Mouse (Mus musculus) gastrocnemius, adult 2 months (tissue): ENCODE measurements around the gene Derl3. TPM values are rescaled to one million over a fixed set of nuclear protein-coding genes. Genes with fewer than 3 reads are reported as not detected.
"Not testable (repeated sequence)": the region's sequence is repeated elsewhere in the genome, so short reads cannot be mapped to it uniquely, and the experiment has no call there.

Experiments
- DNase-seq: peaks from one replicate; pipeline ENCODE4 v3.0.0; 2022
- H3K27ac ChIP-seq: fragments of 200-600 bp; 2 replicates; pipeline ENCODE4 v1.8.1; 2022; ENCODE audit warnings: mild to moderate bottlenecking
- H3K4me3 ChIP-seq: fragments of 200-600 bp; 2 replicates; pipeline ENCODE4 v1.8.1; 2022; ENCODE audit warnings: mild to moderate bottlenecking, moderate library complexity
- CTCF ChIP-seq: fragments of 200-600 bp; IDR thresholded peaks from 2 replicates; pipeline ENCODE4 v1.8.1; 2022; ENCODE audit warnings: antibody characterized with exemption, mild to moderate bottlenecking, moderate library complexity
- intact Hi-C: fragments of 180-260 bp; cut with DNase I; formaldehyde crosslinking; loops from one replicate; pipeline ENCODE4 v1.15.1; 2025
- total RNA-seq, 2 experiments: library from RNA; stranded (reverse); gene quantifications; 2 replicates each; pipeline ENCODE4 v1.2.3; 2021

Derl3 gene
- total RNA-seq, 2 experiments from 2014 or later = 0.45 TPM; not detected in 1

DNA sequence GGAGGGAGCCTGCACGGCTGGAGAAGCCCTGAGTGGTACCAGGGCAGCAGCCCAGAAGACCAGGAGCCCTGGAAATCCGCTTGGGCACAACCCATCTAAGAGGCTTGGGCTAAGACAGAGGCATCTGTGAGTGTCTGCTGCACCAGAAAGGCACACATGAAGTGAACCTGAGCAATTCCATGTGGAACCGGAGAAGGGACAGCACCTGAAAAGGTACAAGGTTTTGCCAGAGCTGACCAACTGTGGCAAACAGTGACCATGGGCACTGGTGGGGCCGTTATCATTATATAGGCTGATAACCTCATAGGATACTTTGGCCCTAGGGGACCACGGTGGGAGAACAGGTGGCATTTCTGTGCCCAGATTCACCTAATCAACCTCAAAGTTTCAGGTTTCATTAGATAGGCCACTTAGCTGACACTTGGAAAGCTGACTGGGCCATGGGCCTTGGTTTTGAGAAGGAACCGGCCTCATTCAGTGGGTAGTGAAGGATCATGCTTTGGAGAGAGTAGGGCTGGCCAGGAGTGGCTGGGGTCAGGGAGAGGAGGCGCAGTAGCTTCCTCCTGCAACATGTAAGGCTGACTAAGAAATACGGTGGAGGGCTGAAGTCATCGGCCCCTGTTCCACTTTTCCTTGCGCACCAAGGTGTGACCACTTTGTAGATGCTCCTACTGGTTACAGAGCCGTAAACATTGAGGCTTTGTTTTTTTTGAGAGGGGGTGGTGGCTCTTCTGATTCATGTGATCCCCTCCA lies 36.9 kb upstream of the Derl3 start:
- no peak for TF ChIP-seq CTCF
- Histone ChIP-seq H3K27ac (no peak overlapping the region), H3K4me3 (no peak overlapping the region)
- DNase-seq = no peak
- intact Hi-C loops = no loop called here

DNA sequence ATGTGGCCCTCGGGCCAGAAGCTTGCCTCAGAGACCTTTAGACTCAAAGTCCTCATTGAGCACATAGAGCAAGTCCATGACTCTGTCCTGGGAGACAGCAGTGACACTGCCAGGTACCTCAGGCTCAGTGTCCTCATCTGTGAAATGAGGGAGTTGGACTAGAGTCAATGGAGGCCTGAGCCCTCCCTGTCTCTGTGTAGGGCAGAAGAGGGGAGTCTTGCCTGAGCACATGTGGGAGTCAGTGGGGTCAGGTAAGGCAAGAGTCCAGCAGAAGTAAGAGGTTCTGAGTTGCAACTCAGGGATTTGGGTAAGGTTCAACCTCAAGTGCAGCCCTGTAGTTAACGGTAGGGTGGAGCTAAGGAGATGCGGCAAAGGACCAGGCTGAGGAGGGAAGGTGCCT lies 36.2 kb upstream of the Derl3 start:
- no peak for TF ChIP-seq CTCF
- no peak overlapping the region for H3K4me3 ChIP-seq
- no peak overlapping the region for H3K27ac ChIP-seq
- no peak for DNase-seq
- intact Hi-C loops = no loop called here

DNA sequence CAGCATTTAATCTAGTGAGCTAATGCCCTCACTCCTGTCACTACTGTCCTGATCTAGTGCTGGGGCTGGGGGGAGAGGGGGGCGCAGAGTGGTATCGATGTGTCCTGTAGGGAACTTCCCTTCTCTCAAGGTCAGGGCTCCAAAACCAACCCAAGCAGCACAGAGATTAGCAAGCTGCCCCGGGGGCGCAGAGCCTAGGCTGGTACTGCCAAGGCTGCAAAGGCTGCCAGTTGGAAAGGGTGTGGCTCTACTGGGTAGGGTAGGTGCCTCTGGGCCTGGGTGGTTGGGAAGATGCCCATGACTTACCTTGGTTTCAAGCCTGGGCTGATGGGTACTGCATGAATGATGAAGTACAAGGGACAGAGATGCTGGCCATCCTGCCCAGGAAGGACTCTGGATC lies 35.6 kb upstream of the Derl3 start:
- Histone ChIP-seq H3K27ac (no peak overlapping the region), H3K4me3 (no peak overlapping the region)
- intact Hi-C loops = no loop called here
- no peak for DNase-seq
- no peak for TF ChIP-seq CTCF

DNA sequence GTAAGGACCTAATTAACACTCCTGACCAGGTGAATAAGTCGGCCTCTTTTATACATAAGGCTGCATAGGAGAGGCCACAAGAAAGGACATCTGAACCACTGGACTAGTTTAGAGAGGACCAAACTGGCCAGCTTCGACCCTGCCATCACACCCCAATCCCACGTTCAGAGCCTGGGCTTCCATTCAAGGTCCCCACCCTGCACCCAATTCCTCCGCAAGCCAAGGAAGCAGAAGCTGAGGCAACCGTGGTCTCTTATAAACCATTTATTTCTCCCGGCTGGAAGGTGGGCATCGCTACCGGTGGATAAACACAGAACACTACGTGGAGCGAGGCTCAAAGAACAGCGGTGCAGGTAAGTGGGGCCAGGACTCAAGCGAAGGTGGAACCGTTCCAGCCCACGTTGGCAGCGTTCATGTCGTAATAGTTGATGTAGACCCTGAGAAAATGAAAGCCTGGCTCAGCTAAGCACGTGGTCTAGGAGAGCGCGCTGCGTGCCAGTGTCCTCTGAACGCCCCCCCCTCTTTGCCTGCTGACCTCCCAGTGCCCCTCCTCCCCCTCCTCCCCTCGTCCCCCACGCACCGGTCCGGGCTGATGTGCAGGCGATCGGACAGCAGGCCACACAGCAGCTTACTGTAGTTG lies 34.0 kb upstream of the Derl3 start:
- Histone ChIP-seq H3K4me3 (peak overlapping the region; percentile 73), H3K27ac (peak overlapping the region; percentile 90; the same call in 1 of the 2 replicates)
- DNase-seq = no peak
- intact Hi-C loops = no loop called here
- TF ChIP-seq CTCF = no peak

DNA sequence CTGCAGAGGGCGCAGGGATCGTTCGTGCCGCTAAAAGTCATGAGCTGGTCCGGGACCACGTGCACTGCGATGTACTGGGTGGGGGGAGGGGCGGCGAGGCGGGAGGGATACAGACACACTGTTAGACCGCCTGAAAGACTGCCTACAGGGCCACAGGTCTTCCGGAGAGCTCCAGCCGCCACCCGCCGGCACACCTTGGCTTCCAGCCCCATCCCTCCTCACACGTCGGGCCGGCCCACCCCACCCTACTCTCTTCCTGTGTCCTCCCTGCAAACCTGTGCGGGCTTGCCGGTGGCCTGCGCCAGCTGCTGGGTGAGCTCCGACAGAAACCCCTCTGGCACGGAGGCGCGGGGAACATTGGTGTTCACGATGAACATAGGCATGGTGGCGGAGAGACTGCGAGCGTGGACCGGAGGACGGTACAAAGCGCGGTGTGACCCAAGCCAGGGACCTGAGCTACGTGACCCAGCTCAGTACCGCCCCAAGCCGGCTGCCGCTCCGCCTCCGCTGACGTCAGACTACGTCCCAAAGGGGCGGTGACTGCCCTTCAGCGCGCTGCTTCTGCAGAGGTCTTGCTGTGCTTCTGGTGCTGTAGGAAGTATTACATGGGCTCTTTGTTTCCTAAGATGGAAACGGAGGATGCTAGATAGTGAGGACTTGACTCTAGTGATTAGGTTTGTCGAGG lies 33.3 kb upstream of the Derl3 start, which contains the start of gene Mif:
TSS of gene Mif (minus strand) at position 455 of the 685 bp plus-strand sequence.
- peak; percentile 91 for DNase-seq
- Histone ChIP-seq H3K4me3 (peak within 1 kb of the TSS; percentile 73), H3K27ac (peak within 1 kb of the TSS; percentile 90)
- intact Hi-C loops = not testable (repeated sequence)

DNA sequence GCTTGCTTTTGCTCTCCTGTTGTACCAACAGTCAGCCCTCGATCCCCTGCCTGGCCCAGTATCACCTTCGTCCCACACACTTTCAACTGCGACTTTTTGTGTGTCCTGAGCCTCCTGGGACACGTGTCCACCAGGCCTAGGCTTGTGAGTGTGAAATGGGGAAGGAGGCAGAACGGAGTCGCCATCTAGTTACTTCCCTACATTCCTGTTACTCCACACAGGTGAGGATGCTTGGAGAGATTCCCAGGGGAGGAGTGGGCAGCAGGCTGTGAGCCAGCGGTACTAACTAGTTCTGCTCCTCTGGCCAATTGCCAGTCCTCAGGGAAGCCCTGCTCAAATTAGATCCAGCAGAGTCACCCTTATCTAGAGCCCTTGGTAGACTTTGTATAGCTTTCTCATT lies 32.5 kb upstream of the Derl3 start:
- intact Hi-C loops = no loop called here
- Histone ChIP-seq H3K27ac (peak overlapping the region; percentile 90), H3K4me3 (no peak overlapping the region)
- no peak for TF ChIP-seq CTCF
- no peak for DNase-seq

DNA sequence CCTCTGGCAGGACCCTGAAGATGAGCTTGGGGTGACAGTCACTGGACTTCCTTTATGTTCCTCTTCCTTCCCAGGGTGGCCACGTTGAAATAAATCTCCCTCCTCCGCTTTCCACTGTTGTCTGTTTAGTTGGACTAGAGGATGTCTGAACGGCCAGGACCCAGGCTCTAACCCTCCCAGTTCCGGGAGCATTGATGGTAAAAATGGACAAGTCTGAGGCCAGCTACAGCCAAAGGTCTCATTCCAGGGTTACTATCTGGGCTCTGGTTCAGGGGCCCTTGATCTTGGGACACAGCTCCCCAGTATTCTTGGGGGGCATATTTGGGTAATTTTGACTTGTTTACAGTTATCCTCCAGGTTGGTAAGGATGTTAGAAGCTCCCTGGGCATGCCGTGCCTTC lies 31.6 kb upstream of the Derl3 start:
- no peak overlapping the region for H3K4me3 ChIP-seq
- no peak for TF ChIP-seq CTCF
- no peak for DNase-seq
- intact Hi-C loops = no loop called here
- no peak overlapping the region for H3K27ac ChIP-seq

DNA sequence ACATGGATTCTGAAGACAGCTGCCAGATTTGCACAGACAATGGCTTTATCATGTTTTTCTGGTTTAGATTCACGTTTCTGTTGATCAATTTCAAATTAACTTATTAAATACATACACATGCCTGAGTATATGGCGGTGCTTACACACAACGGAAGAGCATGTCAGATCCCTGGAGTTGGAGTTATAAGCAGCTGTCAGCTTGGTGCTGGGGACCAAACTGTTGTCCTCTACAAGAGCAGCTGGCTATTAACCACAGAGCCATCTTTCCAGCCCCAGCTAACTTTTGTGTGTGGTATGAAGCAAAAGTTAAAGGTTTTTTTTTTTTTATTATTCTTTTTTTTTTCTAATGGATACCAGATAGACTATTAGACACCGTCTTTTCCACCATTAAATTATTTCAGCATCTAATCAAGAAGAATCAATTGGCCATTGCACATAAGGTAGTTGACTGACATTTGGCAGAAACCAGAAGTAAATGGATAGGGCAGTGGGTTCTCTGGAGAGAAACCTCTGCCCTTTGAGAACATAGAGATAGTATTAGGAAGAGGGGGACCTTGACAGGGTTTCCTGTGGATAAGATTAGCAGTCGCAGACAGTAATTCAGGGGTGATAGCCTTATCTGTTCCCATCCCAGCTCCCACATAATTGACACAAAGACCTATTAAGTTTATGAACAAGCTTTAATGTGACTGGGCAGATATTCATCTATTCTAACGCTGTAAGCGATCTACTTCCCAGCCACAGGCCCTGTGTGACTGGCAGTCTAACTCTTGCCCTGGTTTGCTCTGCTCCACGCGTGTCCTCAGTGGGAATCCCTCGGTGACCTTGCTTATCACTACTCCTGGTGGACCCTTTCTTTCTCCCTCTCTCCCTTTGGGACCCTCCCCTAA lies 20.9 kb upstream of the Derl3 start:
- no peak for TF ChIP-seq CTCF
- Histone ChIP-seq H3K27ac (peak overlapping the region; percentile 70), H3K4me3 (peak overlapping the region; percentile 65)
- DNase-seq = no peak
- intact Hi-C loops = no loop called here

DNA sequence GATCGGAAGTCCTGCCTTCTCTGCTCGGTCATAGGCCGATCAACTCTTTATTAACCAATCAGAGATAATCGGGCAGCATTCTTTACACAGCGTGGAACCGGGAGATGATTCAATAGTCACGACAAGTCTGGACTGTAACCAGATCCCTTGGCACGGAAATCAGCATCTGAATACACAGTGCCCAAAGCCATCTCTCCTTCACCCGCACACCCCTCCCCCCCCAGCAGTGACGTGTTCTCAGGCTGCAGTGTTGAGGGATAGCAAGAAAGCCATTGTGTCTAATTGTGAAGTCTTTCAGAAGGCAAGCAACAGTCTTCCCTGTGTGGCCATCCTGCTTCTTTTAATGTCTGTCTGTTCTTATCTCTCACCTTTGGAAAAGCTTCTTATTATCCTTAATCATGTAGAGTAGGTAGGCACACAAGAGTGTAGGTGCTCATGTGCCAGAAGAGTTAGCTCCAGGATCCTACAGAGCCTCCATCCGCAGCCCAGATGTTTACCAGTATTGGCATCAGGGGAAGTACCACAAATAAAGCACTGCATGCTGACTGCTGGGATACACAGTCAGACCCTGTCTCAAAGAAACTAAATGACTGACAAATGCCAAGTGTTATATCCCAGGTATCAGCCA lies 20.2 kb upstream of the Derl3 start:
- peak overlapping the region; percentile 65 for H3K4me3 ChIP-seq
- TF ChIP-seq CTCF = no peak
- intact Hi-C loops = no loop called here
- H3K27ac ChIP-seq = peak overlapping the region; percentile 70
- DNase-seq = peak; percentile 75

DNA sequence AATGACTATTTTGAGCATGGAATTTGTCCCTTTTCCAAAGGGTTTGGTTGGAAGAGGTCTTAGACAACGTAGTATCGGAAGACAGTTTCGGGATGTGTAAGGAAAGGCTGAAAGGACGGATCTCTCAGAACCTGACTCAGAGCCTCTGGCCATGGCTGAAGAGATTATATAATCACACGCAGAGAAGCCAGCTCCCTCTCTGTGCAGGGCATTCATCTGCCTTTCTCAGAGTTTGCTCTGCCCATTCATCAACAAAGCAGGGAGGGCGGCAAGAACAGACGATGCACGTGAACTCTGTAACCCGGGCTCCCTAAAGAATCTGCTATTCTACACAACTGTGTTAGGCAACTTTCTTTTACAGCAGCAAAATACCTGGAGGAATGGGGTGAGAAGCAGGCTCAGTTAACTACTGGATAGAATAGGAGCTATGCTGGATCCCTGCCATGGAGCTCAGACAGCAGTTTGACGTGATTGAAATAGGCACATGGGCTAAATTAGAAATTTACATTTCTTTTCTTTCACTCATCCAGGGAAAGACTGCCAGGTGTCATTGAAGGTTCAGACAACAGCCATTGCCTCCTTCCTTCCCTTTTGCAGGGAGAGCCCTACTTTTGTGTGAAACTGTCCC lies 19.6 kb upstream of the Derl3 start:
- TF ChIP-seq CTCF = no peak
- H3K4me3 ChIP-seq = peak overlapping the region; percentile 65
- DNase-seq = no peak
- intact Hi-C loops = no loop called here
- peak overlapping the region; percentile 70 for H3K27ac ChIP-seq

DNA sequence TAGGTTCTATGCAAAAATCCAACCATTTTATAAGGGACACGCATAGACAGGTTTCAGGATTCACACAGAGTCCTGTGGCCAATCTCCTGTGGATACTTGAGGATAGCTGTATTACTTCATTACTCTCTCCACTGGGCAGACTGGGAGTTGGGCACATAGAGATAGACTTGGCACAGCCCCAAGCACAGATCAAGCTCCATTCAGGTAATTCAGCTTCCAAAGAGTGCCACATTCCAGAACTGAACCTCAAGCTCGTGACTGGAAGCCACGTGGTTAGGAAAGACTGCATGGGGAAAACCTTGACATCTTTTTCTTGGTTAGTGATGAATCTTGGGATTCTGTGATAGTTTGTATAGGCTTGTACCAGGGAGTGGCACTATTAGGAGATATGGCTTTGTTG lies 14.4 kb upstream of the Derl3 start:
- Histone ChIP-seq H3K4me3 (no peak overlapping the region), H3K27ac (no peak overlapping the region)
- intact Hi-C loops = no loop called here
- TF ChIP-seq CTCF = no peak
- no peak for DNase-seq
